Mouse (Mus musculus) limb, embryonic 12.5 days (tissue): Measurements from ENCODE around the gene Gpm6b. TPM values are rescaled to one million over a fixed set of nuclear protein-coding genes. Genes with fewer than 3 reads are reported as not detected.

Source experiments
- ATAC-seq: fragments of 200-750 bp; cut with Nextera tagmentation; 2 replicates; pipeline ENCODE4 v1.8.0; 2017; ENCODE audit warnings: low read depth, moderate TSS enrichment; ENCODE audit not compliant: insufficient number of reproducible peaks, insufficient read depth, low FRiP score, low TSS enrichment
- H3K27ac ChIP-seq: fragments of 300-500 bp; sonication (generic); 2 replicates; pipeline ENCODE4 v1.5.1; 2016; ENCODE audit warnings: mild to moderate bottlenecking, moderate library complexity
- H3K27me3 ChIP-seq: fragments of 300-500 bp; sonication (generic); 2 replicates; pipeline ENCODE4 v1.6.1; 2016; ENCODE audit warnings: mild to moderate bottlenecking, moderate library complexity
- H3K36me3 ChIP-seq: fragments of 300-500 bp; sonication (generic); 2 replicates; pipeline ENCODE4 v1.6.1; 2016; ENCODE audit warnings: mild to moderate bottlenecking, moderate library complexity
- H3K4me1 ChIP-seq: fragments of 300-500 bp; sonication (generic); replicated peaks from 2 replicates; pipeline ENCODE4 v1.6.1; 2016
- H3K4me2 ChIP-seq: fragments of 300-500 bp; sonication (generic); 2 replicates; pipeline ENCODE4 v1.6.1; 2016; ENCODE audit warnings: mild to moderate bottlenecking, moderate library complexity
- H3K4me3 ChIP-seq: fragments of 300-500 bp; sonication (generic); replicated peaks from 2 replicates; pipeline ENCODE4 v1.5.1; 2016; ENCODE audit warnings: mild to moderate bottlenecking
- H3K9ac ChIP-seq: fragments of 300-500 bp; sonication (generic); replicated peaks from 2 replicates; pipeline ENCODE4 v1.6.1; 2016; ENCODE audit warnings: mild to moderate bottlenecking, moderate library complexity
- H3K9me3 ChIP-seq: fragments of 300-500 bp; sonication (generic); 2 replicates; pipeline ENCODE4 v1.6.1; 2016; ENCODE audit warnings: mild to moderate bottlenecking, moderate library complexity
- WGBS: fragments of 180-500 bp; shearing (Covaris S2); methylation state at CpG from one replicate; pipeline ENCODE4 v1.1.7; 2016; 5-methylcytosine and 5-hydroxymethylcytosine counted together
- polyA plus RNA-seq: library from polyadenylated mRNA; unstranded; fragments of >200 nt; fragmentation: Nextera tagmentation; extraction: Ambion mirVana; gene quantifications from 2 replicates; pipeline ENCODE4 v1.2.1, GENCODE M21; 2016

The Gpm6b gene
- polyA plus RNA-seq, 1 experiment from 2014 or later = 17.2 TPM

DNA sequence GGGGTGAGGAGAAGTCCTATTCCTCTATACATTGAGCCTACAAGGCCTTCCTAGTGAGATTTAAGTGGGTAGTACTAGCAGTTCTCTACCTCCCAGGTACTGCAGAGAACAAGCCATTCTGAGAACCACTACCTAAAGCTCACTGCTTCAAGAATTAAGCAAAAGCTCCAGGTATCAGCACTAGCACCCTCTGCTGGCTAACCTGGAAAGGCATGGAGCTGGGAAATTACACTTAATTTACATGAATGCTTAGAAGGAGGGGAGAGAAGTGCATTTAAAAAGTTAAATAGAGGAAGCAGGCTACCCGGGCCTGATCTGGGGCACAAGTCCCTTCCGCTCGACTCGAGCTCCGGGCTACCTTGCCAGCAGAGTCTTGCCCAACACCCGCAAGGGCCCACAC lies 177.5 kb downstream of the Gpm6b start:
- no peak overlapping the region for H3K9ac ChIP-seq
- H3K4me3 ChIP-seq = no peak overlapping the region
- peaks cover 5% of the 10 kb centered on the region; the same call in 1 of the 2 replicates for H3K36me3 ChIP-seq
- no peaks in the 10 kb centered on the region for H3K4me1 ChIP-seq
- 86% methylated on average over 5 of the region's 6 CpGs for WGBS
- ATAC-seq = no peak
- H3K4me2 ChIP-seq = no peak overlapping the region
- H3K27me3 ChIP-seq = no peaks in the 10 kb centered on the region
- H3K9me3 ChIP-seq = no peaks in the 10 kb centered on the region
- no peak overlapping the region for H3K27ac ChIP-seq

GRCm38 (mm10) chrX:166434812-166435211 lies 196.1 kb downstream of the Gpm6b start:
- H3K4me2 ChIP-seq = no peak overlapping the region
- no peaks in the 10 kb centered on the region for H3K9me3 ChIP-seq
- no peaks in the 10 kb centered on the region for H3K36me3 ChIP-seq
- 30% methylated on average over 2 of the region's 2 CpGs for WGBS
- no peak overlapping the region for H3K4me3 ChIP-seq
- H3K4me1 ChIP-seq = no peaks in the 10 kb centered on the region
- peaks cover 19% of the 10 kb centered on the region for H3K27me3 ChIP-seq
- H3K27ac ChIP-seq = no peak overlapping the region
- H3K9ac ChIP-seq = no peak overlapping the region
- ATAC-seq = 0 out of 2 replicates have a peak, but pooled peaks have one; percentile 63

Other genes with a start within 250 kb of the Gpm6b start
- 11.1 and 11.6 TPM in 2 replicates for gene Gemin8, start 68.5 kb upstream of the Gpm6b start, polyA plus RNA-seq
- gene Trappc2, start 201.7 kb downstream of the Gpm6b start, polyA plus RNA-seq = 18.4 and 18.7 TPM in 2 replicates
- gene Ofd1, start 201.8 kb downstream of the Gpm6b start, polyA plus RNA-seq = 8.9 and 9.4 TPM in 2 replicates
- gene Rab9, start 241.0 kb downstream of the Gpm6b start, polyA plus RNA-seq = 55.7 and 58.0 TPM in 2 replicates